Mouse (Mus musculus) forebrain, embryonic 11.5 days (tissue): ENCODE data around the gene Rbpj. TPM values are rescaled to one million over a fixed set of nuclear protein-coding genes. Genes with fewer than 3 reads are reported as not detected.

Source experiments
- ATAC-seq: fragments of 200-750 bp; cut with Nextera tagmentation; replicated peaks from 2 replicates; pipeline ENCODE4 v1.8.0; 2017; ENCODE audit warnings: moderate TSS enrichment; ENCODE audit not compliant: low FRiP score
- DNase-seq: peaks from one replicate; pipeline ENCODE4 v3.0.0-alpha.2; 2017; ENCODE audit warnings: low spot score
- H3K27ac ChIP-seq: fragments of 300-500 bp; sonication (generic); 2 replicates; pipeline ENCODE4 v1.5.1; 2014; ENCODE audit warnings: low read depth, low read length
- H3K27me3 ChIP-seq: fragments of 300-500 bp; sonication (generic); 2 replicates; pipeline ENCODE4 v1.6.1; 2014; ENCODE audit warnings: mild to moderate bottlenecking, low read length, mixed read lengths; ENCODE audit not compliant: control insufficient read depth, insufficient read depth
- H3K36me3 ChIP-seq: fragments of 300-500 bp; sonication (generic); 2 replicates; pipeline ENCODE4 v1.6.1; 2014; ENCODE audit warnings: mild to moderate bottlenecking, low read length, moderate library complexity, mixed read lengths; ENCODE audit not compliant: control insufficient read depth, insufficient read depth
- H3K4me1 ChIP-seq: fragments of 300-500 bp; sonication (generic); replicated peaks from 2 replicates; pipeline ENCODE4 v1.6.1; 2014; ENCODE audit warnings: low read length, mixed read lengths; ENCODE audit not compliant: control insufficient read depth, insufficient read depth
- H3K4me2 ChIP-seq: fragments of 300-500 bp; sonication (generic); 2 replicates; pipeline ENCODE4 v1.6.1; 2014; ENCODE audit warnings: low read depth, mild to moderate bottlenecking, low read length, moderate library complexity, mixed read lengths; ENCODE audit not compliant: severe bottlenecking
- H3K4me3 ChIP-seq: fragments of 300-500 bp; sonication (generic); 2 replicates; pipeline ENCODE4 v1.5.1; 2014; ENCODE audit warnings: low read depth, low read length
- H3K9ac ChIP-seq: fragments of 300-500 bp; sonication (generic); 2 replicates; pipeline ENCODE4 v1.6.1; 2014; ENCODE audit warnings: low read length
- H3K9me3 ChIP-seq: fragments of 300-500 bp; sonication (generic); 2 replicates; pipeline ENCODE4 v1.6.1; 2016; ENCODE audit warnings: low read length, mixed read lengths; ENCODE audit not compliant: control insufficient read depth
- WGBS: fragments of 180-500 bp; shearing (Covaris S2); extraction: QIAGEN DNeasy Blood & Tissue Kit; methylation state at CpG from one replicate; pipeline ENCODE4 v1.1.7; 2014; 5-methylcytosine and 5-hydroxymethylcytosine counted together
- polyA plus RNA-seq: library from polyadenylated mRNA; unstranded; fragments of >200 nt; fragmentation: Nextera tagmentation; extraction: Ambion mirVana; gene quantifications from 2 replicates; pipeline ENCODE4 v1.2.1, GENCODE M21; 2014

The Rbpj gene
- polyA plus RNA-seq, 1 experiment from 2014 or later: 61.5 TPM

GRCm38 (mm10) chr5:53555474-53555873 is 89.5 kb downstream of the Rbpj start:
- Histone ChIP-seq H3K9ac (no peak overlapping the region), H3K27me3 (no peaks in the 10 kb centered on the region), H3K36me3 (no peaks in the 10 kb centered on the region), H3K9me3 (no peaks in the 10 kb centered on the region), H3K4me1 (no peaks in the 10 kb centered on the region), H3K4me3 (no peak overlapping the region), H3K4me2 (no peak overlapping the region), H3K27ac (no peak overlapping the region)
- ATAC-seq (no peak), DNase-seq (no peak)
- WGBS: 89% methylated on average over 8 of the region's 8 CpGs

GRCm38 (mm10) chr5:53555929-53556328 is 90.0 kb downstream of the Rbpj start:
- Histone ChIP-seq H3K36me3 (no peaks in the 10 kb centered on the region), H3K4me3 (no peak overlapping the region), H3K4me2 (no peak overlapping the region), H3K9me3 (no peaks in the 10 kb centered on the region), H3K9ac (no peak overlapping the region), H3K4me1 (no peaks in the 10 kb centered on the region), H3K27me3 (no peaks in the 10 kb centered on the region), H3K27ac (no peak overlapping the region)
- ATAC-seq (no peak), DNase-seq (no peak)
- WGBS: 94% methylated on average over 5 of the region's 5 CpGs

DNA sequence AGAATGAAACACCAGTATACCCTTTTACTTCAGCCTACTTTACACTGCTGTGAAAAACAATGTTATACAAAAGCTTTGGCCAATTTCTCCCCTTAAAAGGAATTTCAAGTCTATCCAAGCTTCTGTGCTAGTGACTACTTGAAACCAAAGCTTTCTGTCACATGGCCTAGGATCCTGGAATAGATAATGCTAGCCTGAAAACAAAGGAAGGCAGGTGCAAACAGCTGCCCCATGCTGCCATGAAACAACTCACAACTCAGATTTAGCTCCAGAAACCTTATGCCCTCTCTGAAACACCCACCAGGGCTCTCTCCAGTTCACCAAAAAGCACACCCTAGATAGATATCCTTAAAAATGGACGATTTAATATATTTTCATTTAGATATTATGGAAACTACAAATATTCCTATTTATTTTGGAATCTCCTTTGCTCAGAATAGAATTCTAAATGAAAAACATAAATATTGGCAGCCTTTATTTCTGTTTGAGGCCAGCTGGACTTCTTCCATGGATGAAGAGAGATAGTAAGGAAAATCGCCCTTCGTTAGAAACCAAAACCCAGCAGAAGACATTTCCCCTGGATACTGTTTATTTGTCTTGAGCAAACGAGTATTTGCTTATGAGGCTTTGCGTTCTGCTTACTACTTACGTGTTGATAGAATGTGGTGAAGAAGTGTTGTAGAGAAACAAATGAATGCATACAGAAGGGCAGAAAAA is 91.8 kb downstream of the Rbpj start:
- WGBS: 86% methylated on average over 6 of the region's 6 CpGs
- no peak for ATAC-seq

DNA sequence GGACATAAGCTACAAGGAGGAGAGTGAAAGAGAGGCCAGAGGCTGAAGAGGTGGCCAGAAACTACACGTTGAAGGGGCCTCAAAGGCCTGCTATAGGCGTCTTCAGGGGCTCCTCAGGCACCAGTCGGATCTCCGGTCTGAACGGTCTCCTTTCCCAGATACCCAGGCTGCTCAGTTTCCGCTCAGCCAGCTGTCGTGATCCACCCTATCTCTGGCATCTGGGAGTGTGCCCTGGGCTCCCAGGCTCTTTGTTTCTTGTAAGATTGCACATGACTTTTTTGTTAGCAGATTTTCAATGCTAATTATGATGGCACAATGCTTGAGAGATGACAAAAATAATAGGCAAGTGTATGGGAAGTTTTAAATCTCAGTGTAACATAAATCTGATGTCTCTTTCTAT is 95.2 kb downstream of the Rbpj start:
- Histone ChIP-seq H3K4me1 (no peaks in the 10 kb centered on the region), H3K27ac (no peak overlapping the region), H3K4me3 (no peak overlapping the region), H3K4me2 (no peak overlapping the region), H3K36me3 (no peaks in the 10 kb centered on the region), H3K9ac (no peak overlapping the region), H3K27me3 (no peaks in the 10 kb centered on the region), H3K9me3 (no peaks in the 10 kb centered on the region)
- DNase-seq (no peak), ATAC-seq (no peak)
- 80% methylated on average over 7 of the region's 7 CpGs for WGBS

More for the DNA sequence above, 91.8 kb downstream of the Rbpj start:
- H3K9me3 ChIP-seq: no peaks in the 10 kb centered on the region
- no peaks in the 10 kb centered on the region for H3K27me3 ChIP-seq
- H3K36me3 ChIP-seq: no peaks in the 10 kb centered on the region
- DNase-seq: no peak
- H3K4me2 ChIP-seq: no peak overlapping the region
- H3K27ac ChIP-seq: no peak overlapping the region
- H3K4me1 ChIP-seq: no peaks in the 10 kb centered on the region
- H3K9ac ChIP-seq: no peak overlapping the region
- H3K4me3 ChIP-seq: no peak overlapping the region

- WGBS: 88% methylated on average over 19 of the region's 19 CpGs
Observed at GRCm38 (mm10) chr5:53564309-53564708, 98.4 kb downstream of the Rbpj start.

DNA sequence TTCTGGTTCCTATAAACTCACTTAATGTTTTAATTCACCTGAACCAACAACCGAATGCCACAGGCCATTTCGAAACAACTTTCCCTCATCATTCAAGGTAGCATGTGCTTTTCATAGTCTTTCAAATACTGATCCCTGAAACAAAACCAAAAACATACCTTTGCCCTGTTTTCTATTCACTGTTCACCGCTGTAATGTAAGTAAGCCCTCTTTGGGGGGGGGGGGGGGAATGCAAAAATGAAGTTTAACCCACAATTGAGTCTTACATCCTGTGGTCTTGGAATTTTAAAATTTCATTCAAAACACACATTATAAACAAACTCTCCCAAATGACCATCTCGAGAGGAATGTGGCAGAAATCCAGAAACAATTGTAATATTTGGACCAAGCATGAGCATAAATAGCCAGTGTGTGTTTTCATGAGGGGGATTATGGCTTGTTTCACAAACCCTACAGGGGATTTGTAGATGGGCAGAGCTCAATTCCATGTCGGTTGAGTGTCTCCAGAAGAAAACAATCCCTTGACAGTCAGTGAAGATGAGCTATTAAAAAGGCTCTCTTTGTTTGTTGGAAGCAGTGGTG is 99.4 kb downstream of the Rbpj start:
- no peak overlapping the region for H3K4me3 ChIP-seq
- no peak overlapping the region for H3K4me2 ChIP-seq
- ATAC-seq (no peak), DNase-seq (no peak)
- WGBS: 76% methylated on average over 5 of the region's 5 CpGs
- no peaks in the 10 kb centered on the region for H3K27me3 ChIP-seq
- H3K27ac ChIP-seq: no peak overlapping the region
- H3K9ac ChIP-seq: no peak overlapping the region
- H3K36me3 ChIP-seq: no peaks in the 10 kb centered on the region
- no peaks in the 10 kb centered on the region for H3K9me3 ChIP-seq
- no peaks in the 10 kb centered on the region for H3K4me1 ChIP-seq

More at GRCm38 (mm10) chr5:53564309-53564708, 98.4 kb downstream of the Rbpj start:
- Histone ChIP-seq H3K27ac (no peak overlapping the region), H3K9ac (no peak overlapping the region), H3K9me3 (no peaks in the 10 kb centered on the region), H3K27me3 (no peaks in the 10 kb centered on the region), H3K4me2 (no peak overlapping the region), H3K4me3 (no peak overlapping the region), H3K36me3 (no peaks in the 10 kb centered on the region), H3K4me1 (no peaks in the 10 kb centered on the region)
- no peak for DNase-seq
- ATAC-seq: no peak

DNA sequence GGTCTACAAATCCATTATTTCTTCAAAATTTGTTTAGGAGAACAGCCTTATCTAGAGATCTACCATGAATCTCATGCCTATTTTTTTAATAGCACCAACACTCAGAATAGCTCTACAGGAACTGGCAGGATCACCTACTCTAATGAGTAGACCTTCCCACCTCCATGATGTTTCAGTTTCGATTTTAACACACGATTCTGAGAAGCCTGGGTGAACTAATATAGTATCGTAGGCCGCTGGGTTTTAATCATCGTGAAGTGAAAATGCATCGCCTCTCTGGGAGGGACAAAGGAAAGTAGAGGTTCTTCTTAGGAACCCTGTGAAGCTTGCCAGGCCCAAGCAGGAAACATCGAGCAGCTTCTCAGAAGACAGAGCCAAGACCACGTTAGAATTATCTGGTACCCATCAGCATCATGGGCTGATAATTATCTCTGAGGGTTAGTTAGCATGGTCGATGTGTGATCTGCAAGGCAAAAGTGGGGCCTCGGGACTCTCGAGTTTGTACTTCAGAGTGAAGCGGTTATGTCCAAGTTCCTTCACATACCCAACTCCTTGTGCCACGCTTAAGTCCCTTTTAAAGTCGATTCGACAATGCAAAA is 100.6 kb downstream of the Rbpj start:
- DNase-seq: no peak
- Histone ChIP-seq H3K4me1 (no peaks in the 10 kb centered on the region), H3K36me3 (no peaks in the 10 kb centered on the region), H3K9me3 (no peaks in the 10 kb centered on the region), H3K27me3 (no peaks in the 10 kb centered on the region), H3K4me2 (no peak overlapping the region), H3K9ac (no peak overlapping the region), H3K4me3 (no peak overlapping the region), H3K27ac (no peak overlapping the region)
- ATAC-seq: no peak
- 89% methylated on average over 15 of the region's 15 CpGs for WGBS

- DNase-seq (no peak), ATAC-seq (no peak)
- Histone ChIP-seq H3K4me2 (no peak overlapping the region), H3K27me3 (no peaks in the 10 kb centered on the region), H3K4me1 (no peaks in the 10 kb centered on the region), H3K27ac (no peak overlapping the region), H3K4me3 (no peak overlapping the region), H3K36me3 (no peaks in the 10 kb centered on the region), H3K9ac (no peak overlapping the region), H3K9me3 (no peaks in the 10 kb centered on the region)
- WGBS: 83% methylated on average over 5 of the region's 5 CpGs
Observed at GRCm38 (mm10) chr5:53572496-53572895, 106.5 kb downstream of the Rbpj start.
